Mouse (Mus musculus): Measurements from ENCODE around the gene Pkd1l2. TPM values are rescaled to one million over a fixed set of nuclear protein-coding genes. Genes with fewer than 3 reads are reported as not detected.

The Pkd1l2 gene
- total RNA-seq, 2 experiments from 2014 or later: 1.0 to 2.9 TPM

GRCm38 (mm10) chr8:117037374-117037935, 44.8 kb downstream of the Pkd1l2 start:
- no peak for DNase-seq (ENCODE audit: low spot score in 2 of 2)

GRCm38 (mm10) chr8:117033393-117033792, 48.9 kb downstream of the Pkd1l2 start:
- peak in 1 of 2 experiments; percentile 34 for DNase-seq (ENCODE audit: low spot score in 2 of 2)

DNA sequence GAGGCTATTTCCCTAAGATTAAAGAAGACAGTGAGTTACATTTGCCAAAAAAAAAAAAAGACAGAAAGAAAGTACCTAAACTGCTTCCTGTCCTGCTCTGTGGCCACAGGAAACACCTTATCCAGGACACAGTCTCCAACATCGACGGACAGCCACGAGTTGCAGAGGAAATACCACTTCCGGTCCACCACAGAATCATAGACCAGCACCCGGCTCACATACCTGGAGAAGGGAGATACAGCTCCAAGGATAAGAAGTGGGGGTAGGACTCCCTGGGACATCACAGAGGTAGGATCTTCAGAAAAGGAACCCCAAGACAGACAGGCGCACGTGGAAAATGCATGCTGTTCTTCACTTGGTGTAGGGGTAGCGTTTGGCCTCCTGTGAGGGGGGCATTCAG, 49.6 kb downstream of the Pkd1l2 start:
- no peak for DNase-seq (ENCODE audit: low spot score in 2 of 2)

DNA sequence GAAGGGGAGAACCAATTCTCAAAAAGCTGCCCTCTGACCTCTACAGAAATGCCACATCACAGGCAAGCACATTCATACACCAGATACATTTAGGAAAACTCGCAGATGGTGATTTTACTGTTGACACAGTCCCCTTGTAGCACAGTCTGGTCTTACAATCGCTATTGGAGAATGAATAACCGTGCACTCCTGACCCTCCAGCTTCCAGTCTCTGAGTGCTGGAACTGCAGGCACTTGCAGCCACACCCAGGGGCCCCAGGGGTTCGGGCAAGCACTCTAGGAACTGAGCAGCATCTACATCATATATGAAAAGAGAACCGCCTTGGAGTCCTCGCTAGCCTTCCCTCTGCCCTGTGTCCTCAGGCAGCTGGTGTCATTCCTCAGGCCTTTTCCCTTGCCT, 50.8 kb downstream of the Pkd1l2 start:
- DNase-seq (ENCODE audit: low spot score in 2 of 2): no peak

GRCm38 (mm10) chr8:117028686-117029085, 53.6 kb downstream of the Pkd1l2 start:
- no peak for DNase-seq (ENCODE audit: low spot score in 2 of 2)

- DNase-seq (ENCODE audit: low spot score in 2 of 2): no peak
Measured at GRCm38 (mm10) chr8:117027601-117028000, 54.6 kb downstream of the Pkd1l2 start.

DNA sequence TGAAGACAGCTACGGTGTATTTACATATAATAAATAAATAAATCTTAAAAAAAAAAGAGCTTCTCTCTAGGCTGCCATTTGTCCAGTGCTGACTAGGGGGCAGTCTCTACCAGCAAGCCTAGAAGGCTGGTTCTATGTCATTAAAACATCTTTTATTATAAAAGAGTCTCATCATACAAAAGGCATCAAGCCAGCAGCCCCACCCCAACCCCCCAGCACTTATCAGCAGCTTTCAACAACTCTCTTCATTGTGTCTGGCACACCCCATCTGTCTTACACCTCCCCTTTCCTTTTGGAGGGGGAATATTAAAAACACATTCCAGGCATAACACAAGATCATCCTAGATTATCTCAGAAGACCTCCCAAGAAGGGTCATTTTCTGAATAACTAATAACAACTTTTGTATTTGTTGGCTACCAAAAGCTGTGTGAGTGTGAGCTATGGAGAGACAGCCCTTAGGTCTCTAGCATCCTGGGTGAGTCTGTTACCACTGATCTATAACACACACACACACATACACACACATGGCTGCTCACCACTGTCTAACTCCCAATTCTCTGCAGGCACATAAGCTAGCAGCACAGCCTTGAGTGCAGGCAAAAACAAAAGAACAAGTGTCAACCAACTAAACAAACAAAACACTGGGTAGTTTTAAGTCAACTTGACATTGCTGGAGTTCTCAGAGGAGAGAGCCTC, 59.8 kb downstream of the Pkd1l2 start:
- DNase-seq (ENCODE audit: low spot score in 2 of 2): no peak

DNA sequence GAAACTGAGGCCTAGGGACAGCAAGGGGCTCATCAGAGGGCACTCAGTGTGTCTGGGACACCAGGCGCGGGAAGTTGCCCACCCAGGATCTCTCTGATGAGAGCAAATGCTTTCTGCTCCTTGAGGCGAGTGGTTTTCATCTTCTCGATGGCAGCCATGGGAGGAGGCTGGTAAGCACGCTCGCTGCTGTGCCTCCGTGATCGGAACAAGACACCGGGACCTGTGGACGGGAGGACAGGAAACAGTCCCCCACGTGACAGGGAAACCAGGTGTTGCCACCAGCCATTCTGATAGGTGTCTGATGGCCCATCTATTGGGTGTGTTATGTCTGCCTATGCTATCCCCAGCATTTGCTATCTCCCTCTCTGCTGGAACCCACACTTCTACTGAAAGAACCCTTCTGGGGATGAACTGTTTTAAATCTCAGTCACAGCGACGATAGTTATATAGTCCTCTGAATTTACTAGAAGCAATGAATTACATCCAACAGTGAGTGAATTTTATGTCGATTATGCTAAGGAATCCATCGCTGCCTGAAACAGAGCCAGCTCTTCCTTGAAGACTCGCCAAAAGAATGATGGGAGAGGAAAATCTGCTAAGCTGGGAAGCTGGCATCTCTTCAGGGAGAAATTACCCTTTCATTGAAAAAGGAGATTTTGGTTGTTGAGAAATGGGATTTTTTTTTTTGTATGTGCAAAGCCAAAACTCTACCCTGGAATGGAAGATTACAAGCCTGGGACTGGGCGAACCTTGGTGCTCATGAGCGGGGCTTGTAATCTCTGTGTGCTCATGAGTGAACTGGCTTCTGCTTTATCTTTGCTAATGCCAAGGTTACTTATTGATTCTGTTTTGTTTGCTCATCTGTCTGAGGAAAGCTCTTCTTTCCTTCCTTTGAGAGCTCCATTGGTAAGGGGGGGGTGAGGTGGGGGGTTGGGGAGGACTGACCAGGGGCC, 62.6 kb downstream of the Pkd1l2 start:
- DNase-seq (ENCODE audit: low spot score in 2 of 2): no peak

DNA sequence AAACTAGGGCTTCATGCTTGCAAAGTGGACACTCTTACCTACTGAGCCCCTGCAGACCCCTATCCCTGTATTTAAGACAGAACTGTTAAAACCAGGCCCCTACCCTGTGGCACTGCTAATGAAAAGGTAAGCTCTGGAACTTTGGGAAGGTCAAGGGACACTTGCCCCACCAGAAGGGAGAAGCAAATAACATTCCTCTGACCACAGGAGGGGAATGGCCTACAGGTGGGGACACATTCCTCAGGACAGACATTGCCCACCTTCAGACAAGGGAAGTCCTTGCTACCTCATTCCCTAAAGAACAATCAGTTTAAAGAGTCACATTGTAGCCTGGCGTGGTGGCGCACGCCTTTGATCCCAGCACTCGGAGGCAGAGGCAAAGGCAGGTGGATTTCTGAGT, 64.4 kb downstream of the Pkd1l2 start:
- no peak for DNase-seq (ENCODE audit: low spot score in 2 of 2)

DNA sequence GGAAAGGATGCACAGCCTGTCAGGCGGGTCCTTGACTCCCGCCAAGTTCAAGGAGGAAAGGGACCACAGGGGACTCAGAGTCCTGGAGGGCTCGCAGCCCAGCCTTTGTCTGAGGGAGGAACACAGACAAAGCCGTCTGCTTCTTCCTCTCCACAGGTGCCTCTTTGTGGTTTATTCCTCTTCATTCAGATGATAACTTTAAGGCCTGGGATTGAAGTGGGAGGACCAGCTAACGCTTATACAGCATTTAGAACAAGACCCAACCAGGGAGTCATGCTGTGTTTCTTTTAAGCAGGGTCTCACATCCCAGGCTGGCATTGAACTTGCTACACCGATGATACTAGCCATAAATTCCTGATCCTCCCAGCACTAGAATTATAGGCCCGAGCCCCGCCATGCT, 65.2 kb downstream of the Pkd1l2 start:
- DNase-seq (ENCODE audit: low spot score in 2 of 2): no peak

DNA sequence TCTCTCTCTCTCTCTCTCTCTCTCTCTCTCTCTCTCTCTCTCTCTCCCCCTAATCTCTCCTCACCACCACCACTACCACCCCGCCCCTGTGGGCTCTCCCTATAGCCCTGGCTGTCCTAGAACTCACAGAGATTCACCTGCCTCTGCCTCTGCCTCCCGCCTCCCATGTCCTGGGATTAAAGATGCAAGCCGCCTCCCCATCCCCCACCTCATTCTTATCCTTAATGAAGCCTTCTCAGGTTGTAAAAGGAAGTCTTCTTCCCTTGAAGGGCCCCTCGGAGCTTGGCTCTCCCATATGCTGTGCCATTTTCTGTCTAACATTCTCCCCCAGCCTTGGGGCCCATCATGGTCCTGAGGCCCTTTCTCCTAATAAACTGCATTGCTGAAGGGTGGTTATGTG, 66.6 kb downstream of the Pkd1l2 start:
- no peak for DNase-seq (ENCODE audit: low spot score in 2 of 2)

DNA sequence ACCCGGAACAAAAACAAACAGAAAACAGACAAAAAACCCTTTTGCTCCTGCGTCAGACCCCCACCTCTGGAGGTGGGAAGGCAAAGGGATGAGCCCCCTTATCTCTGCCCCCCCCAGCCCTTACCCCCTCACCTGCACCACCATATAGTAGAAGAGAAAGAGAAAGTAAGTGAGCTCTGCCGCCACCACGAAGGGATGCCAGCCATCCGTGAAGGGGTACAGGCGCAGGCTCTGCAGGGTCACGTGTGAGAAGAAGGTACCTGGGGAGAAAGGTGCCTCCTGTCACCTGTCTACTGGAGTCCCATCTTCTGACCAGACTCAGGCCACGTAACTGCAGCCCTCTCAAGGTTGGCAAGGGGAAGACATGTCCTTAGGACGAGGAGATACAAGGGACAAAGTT, 70.9 kb downstream of the Pkd1l2 start:
- no peak for DNase-seq (ENCODE audit: low spot score in 2 of 2)

- no peak for DNase-seq (ENCODE audit: low spot score in 2 of 2)
Measured at GRCm38 (mm10) chr8:116994016-116994716, 88.1 kb downstream of the Pkd1l2 start.

DNA sequence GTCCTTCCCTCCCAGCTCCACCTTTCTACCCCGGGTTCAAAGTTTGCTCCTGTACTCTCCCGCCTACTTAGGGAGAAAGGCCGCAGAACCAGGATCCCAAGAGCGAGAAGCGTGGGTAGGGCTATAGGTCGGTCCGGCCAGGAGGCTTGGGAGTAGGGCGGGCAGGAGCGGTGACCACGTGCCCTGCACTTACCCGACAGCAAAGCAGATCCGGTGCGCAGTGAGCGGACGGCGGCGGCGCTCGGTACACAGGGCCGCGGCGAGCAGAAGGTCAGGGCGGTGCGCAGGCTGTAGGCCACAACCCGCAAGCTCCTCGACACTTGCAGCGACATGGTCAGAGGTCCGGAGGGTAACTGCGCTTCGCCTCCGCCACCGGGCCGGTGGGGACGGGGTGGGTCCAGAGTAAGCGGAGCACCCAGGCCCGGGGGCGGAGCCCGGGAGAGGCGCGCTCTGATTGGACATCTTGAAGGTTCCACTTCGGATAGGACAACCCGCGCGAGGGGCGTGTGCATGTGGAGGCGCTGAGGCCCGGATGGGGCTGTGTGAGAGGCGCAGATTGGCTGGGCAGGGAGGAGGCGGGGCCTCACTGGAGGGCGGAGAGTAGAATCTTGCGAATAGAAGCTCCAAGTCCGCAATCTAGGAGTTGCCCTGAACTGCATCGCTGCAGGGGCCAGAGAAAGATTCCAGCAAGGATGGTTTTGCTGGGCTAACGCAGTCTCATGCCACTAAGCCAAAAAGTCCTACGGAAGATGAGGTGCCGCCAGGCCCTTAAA, 89.0 kb downstream of the Pkd1l2 start, which contains the start of gene Gcsh:
Gene Gcsh, minus strand, starts transcription at position 443 of the 773 bp plus-strand sequence.
- DNase-seq (ENCODE audit: low spot score in 2 of 2): peak; percentile 94 to 95

DNA sequence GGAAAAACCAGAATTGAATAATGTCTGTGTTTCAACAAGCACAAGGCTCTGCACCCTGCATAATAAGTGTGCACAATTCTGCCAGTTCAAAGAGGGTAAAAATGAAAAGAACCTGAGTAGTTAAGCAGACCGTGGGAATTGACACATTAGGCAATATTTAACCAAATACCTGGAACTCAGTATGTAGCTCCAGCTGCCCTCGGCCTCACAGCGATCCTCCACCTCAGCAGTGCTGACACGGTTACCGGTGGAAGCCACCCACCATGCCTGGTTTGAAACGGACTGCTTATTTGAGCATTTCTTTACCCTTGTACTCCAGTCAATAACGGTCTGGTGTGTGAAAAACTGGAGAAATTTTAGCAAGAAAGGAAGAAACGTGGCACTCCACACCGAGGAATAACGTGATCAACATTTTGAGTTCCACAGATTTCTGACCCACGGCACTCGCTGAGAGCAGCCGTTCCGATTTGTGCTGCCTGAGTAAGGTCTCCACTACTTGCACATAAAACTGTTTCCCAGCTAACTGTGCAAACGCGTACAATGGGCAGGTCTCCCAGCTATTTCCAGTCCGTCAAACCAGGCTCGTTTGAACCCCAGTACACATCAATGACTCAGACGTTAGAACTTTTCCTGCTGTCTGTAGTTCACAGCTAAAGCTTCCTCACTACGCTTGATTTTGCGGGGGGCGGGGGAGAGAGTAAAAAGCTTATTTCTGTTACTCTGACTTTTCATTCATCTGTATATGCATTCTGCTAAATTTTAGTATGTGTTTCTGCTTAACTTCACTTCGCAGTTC, 89.9 kb downstream of the Pkd1l2 start:
- no peak for DNase-seq (ENCODE audit: low spot score in 2 of 2)

DNA sequence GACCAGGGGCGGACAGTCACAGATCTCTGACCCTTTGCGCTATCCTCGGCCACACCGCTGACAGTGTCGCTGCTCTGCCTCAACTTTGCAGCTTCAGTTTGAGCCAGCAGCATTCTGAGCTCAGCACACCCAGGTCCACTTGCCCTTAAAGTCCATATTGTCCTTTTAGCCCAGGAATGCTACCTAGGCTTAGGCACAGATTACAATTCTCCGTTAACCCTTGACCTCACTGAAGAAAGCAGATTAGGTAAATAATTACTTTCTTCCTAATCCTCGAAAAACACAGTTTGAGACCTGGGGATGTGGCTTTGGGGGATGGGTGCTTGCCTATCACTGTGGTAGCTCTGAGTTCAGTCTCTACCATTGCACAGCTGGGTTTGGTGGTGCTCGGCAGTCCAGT, 91.0 kb downstream of the Pkd1l2 start:
- no peak for DNase-seq (ENCODE audit: low spot score in 2 of 2)

DNA sequence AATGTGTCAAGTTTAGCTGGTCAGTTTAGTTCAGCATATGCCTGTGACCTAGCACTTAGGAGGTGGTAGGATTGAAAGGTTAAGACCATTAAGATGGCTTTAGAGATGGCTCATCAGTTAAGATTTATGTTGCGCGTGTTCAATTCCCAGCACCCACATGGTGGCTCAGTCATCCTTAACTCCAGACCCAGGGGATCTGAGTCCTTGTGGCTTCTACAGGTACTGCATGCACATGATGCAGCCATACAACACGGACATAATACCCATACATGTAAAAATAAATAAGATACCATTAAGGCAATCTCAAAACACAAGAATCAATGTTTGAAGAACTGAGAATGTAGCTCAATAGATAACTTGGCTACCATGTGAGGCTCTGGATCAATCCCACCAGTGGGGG, 92.4 kb downstream of the Pkd1l2 start:
- DNase-seq (ENCODE audit: low spot score in 2 of 2): no peak

- peak; percentile 37 to 40 for DNase-seq (ENCODE audit: low spot score in 2 of 2)
Measured at GRCm38 (mm10) chr8:116980117-116980516, 102.1 kb downstream of the Pkd1l2 start.

DNA sequence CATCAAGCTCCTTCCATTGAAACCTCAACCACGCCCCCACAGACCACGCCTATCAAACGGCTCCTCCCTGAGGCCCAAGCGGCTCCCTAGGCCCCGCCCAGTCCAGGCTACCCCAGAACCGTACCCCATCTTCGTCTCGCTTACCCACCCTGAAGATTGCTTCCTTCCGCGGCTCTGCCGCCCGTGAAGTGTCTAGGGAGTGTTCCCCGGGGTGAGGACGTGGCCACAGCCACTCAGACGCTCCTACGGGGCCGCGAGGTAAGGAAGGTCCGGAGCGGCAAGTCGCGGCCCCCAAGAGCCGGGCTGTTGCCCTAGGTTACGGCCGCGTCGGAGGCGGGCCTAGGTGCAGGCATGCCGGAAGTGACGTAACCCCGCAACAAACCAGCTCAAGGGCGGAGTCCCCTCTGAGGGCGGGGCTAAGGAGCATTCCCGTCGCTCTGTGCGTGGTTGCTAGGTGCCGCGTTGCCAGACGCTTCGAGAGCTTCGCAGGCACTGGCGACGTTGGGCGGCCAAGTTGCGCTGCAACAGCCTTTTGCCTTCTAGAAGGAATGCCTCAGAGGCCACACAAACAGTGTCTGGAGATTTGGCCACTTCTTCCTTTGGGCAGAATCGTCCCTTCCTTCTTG, 103.5 kb downstream of the Pkd1l2 start, which contains the start of gene 1700030J22Rik:
Gene 1700030J22Rik, minus strand, starts transcription at position 329 of the 626 bp plus-strand sequence.
- DNase-seq (ENCODE audit: low spot score in 2 of 2): peak; percentile 95 to 96

Data from adrenal gland, adult 18-20 months (tissue).